Mouse (Mus musculus) liver, postnatal 0 days (tissue): Measurements from ENCODE around the gene Dstyk. TPM values are rescaled to one million over a fixed set of nuclear protein-coding genes. Genes with fewer than 3 reads are reported as not detected.
A peak's percentile ranks its signal among the peaks of the same experiment; 100 is the strongest.

Experiments
- ATAC-seq: fragments of 200-750 bp; cut with Nextera tagmentation; 2 replicates; pipeline ENCODE4 v1.8.0; 2017; ENCODE audit warnings: mild to moderate bottlenecking, moderate library complexity
- DNase-seq: peaks from one replicate; pipeline ENCODE4 v3.0.0-alpha.2; 2016
- H3K27ac ChIP-seq: fragments of 300-500 bp; sonication (generic); 2 replicates; pipeline ENCODE4 v1.5.1; 2014; ENCODE audit warnings: antibody characterized with exemption, moderate library complexity, mild to moderate bottlenecking, low read depth
- H3K27me3 ChIP-seq: fragments of 300-500 bp; sonication (generic); 2 replicates; pipeline ENCODE4 v1.6.1; 2014; ENCODE audit warnings: low read length, control low read depth, mixed read lengths; ENCODE audit not compliant: insufficient read depth
- H3K36me3 ChIP-seq: fragments of 300-500 bp; sonication (generic); replicated peaks from 2 replicates; pipeline ENCODE4 v1.6.1; 2014; ENCODE audit warnings: mild to moderate bottlenecking, control low read depth, low read length, moderate library complexity, mixed read lengths; ENCODE audit not compliant: insufficient read depth
- H3K4me1 ChIP-seq: fragments of 300-500 bp; sonication (generic); 2 replicates; pipeline ENCODE4 v1.6.1; 2014; ENCODE audit warnings: antibody characterized with exemption, mild to moderate bottlenecking, control low read depth; ENCODE audit not compliant: insufficient read depth
- H3K4me2 ChIP-seq: fragments of 300-500 bp; sonication (generic); 2 replicates; pipeline ENCODE4 v1.6.1; 2014; ENCODE audit warnings: low read depth, mild to moderate bottlenecking, low read length, moderate library complexity, mixed read lengths
- H3K4me3 ChIP-seq: fragments of 300-500 bp; sonication (generic); 2 replicates; pipeline ENCODE4 v1.5.1; 2014; ENCODE audit warnings: low read depth, low read length
- H3K9ac ChIP-seq: fragments of 300-500 bp; sonication (generic); replicated peaks from 2 replicates; pipeline ENCODE4 v1.6.1; 2014; ENCODE audit warnings: mild to moderate bottlenecking, moderate library complexity
- H3K9me3 ChIP-seq: fragments of 300-500 bp; sonication (generic); 2 replicates; pipeline ENCODE4 v1.6.1; 2016; ENCODE audit warnings: mild to moderate bottlenecking, control low read depth, low read length, mixed read lengths
- CTCF ChIP-seq: sonication (generic); IDR thresholded peaks from 2 replicates; pipeline ENCODE4 v1.5.1; 2016; ENCODE audit warnings: antibody characterized with exemption, low read depth
- EP300 ChIP-seq: IDR thresholded peaks from 2 replicates; pipeline ENCODE4 v1.6.1; 2016; ENCODE audit warnings: antibody characterized with exemption, low read depth, mild to moderate bottlenecking
- WGBS: fragments of 180-500 bp; shearing (Covaris S2); extraction: QIAGEN DNeasy Blood & Tissue Kit; methylation state at CpG from one replicate; pipeline ENCODE4 v1.1.7; 2014; ENCODE audit not compliant: insufficient replicate concordance; 5-methylcytosine and 5-hydroxymethylcytosine counted together
- polyA plus RNA-seq: library from polyadenylated mRNA; unstranded; fragments of >200 nt; fragmentation: Nextera tagmentation; extraction: Ambion mirVana; gene quantifications from 2 replicates; pipeline ENCODE4 v1.2.1, GENCODE M21; 2015

Dstyk gene
- polyA plus RNA-seq, 1 experiment from 2014 or later, result 2.9 TPM

DNA sequence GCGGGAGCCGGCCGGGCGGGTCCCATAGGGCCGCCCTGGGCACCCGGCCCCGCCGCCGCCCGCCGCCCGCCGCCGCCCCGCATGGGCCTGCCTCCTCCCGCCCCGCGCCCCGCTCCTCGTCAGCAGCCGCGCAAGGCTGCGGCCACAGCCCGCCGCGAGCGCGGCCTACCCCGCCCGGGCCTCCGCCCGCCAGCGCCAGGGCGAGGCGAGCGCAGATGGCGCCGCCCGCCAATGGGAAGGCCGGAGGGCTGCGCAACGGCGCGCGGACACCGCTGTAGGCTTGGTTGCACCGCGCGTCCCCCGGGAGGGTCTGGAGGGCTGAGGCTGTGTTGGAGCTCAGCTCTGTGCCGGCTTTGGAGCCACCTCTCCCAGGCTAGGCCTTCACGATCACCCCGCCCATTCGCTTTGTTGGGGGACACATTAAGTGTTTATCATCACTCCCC is 25.8 kb upstream of the Dstyk start:
- peaks cover 19% of the 10 kb centered on the region; the same call in 1 of the 2 replicates for H3K4me1 ChIP-seq
- TF ChIP-seq CTCF (no peak), EP300 (no peak)
- peaks cover 19% of the 10 kb centered on the region for H3K27me3 ChIP-seq
- 2% methylated on average over 28 of the region's 54 CpGs for WGBS
- H3K9ac ChIP-seq, result peak overlapping the region; percentile 76
- H3K27ac ChIP-seq, result peak overlapping the region; percentile 80
- H3K36me3 ChIP-seq, result no peaks in the 10 kb centered on the region
- H3K4me3 ChIP-seq, result peak overlapping the region; percentile 67
- H3K4me2 ChIP-seq, result peak overlapping the region; percentile 90
- DNase-seq, result peak; percentile 77
- no peaks in the 10 kb centered on the region for H3K9me3 ChIP-seq
- ATAC-seq, result peak; percentile 74

DNA sequence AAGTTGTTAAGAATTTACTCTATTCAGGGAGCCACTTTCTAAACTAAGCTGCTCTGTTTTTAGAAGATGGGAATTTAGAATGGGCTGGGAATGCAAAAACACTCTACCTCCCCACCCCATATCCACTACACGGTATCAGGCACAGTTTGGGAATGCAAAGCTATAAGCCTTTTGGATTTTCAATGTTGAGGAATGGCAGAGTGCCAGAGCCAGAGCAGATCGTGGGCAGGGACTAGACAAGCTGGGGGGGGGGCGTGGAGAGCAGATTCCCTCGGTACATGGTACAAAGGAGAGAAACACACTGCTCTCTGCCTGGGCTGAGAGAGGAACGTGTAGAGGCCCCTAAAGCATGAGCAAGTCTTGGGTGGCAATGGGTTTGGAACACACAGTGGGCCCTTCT is 24.5 kb upstream of the Dstyk start:
- no peak overlapping the region for H3K4me2 ChIP-seq
- ATAC-seq (no peak), DNase-seq (no peak)
- no peak overlapping the region for H3K4me3 ChIP-seq
- no peaks in the 10 kb centered on the region for H3K36me3 ChIP-seq
- H3K27me3 ChIP-seq, result peaks cover 19% of the 10 kb centered on the region
- no peaks in the 10 kb centered on the region for H3K9me3 ChIP-seq
- no peak for TF ChIP-seq EP300
- no peak for TF ChIP-seq CTCF
- WGBS, result 69% methylated on average over 5 of the region's 5 CpGs
- peaks cover 11% of the 10 kb centered on the region; the same call in 1 of the 2 replicates for H3K4me1 ChIP-seq
- H3K9ac ChIP-seq, result no peak overlapping the region
- H3K27ac ChIP-seq, result no peak overlapping the region

GRCm38 (mm10) chr1:132396705-132397104 is 20.6 kb upstream of the Dstyk start:
- H3K27me3 ChIP-seq, result peaks cover 13% of the 10 kb centered on the region; the same call in 1 of the 2 replicates
- no peak for ATAC-seq

GRCm38 (mm10) chr1:132400538-132400937 is 16.8 kb upstream of the Dstyk start:
- H3K9ac ChIP-seq, result no peak overlapping the region
- peak overlapping the region; percentile 10; the same call in 1 of the 2 replicates for H3K4me2 ChIP-seq
- no peak for DNase-seq
- 61% methylated on average over 1 of the region's 1 CpGs for WGBS
- H3K4me3 ChIP-seq, result no peak overlapping the region
- TF ChIP-seq EP300, result peak; percentile 78
- no peak for TF ChIP-seq CTCF
- H3K36me3 ChIP-seq, result no peaks in the 10 kb centered on the region
- 0 out of 2 replicates have a peak, but pooled peaks cover 5% of the 10 kb centered on the region for H3K9me3 ChIP-seq
- H3K27ac ChIP-seq, result no peak overlapping the region
- no peaks in the 10 kb centered on the region for H3K27me3 ChIP-seq
- ATAC-seq, result peak; percentile 87
- no peaks in the 10 kb centered on the region for H3K4me1 ChIP-seq

More at GRCm38 (mm10) chr1:132396705-132397104, 20.6 kb upstream of the Dstyk start:
- H3K9ac ChIP-seq, result no peak overlapping the region
- H3K4me2 ChIP-seq, result no peak overlapping the region
- 0 out of 2 replicates have a peak, but pooled peaks cover 3% of the 10 kb centered on the region for H3K4me1 ChIP-seq
- 70% methylated on average over 2 of the region's 2 CpGs for WGBS
- H3K4me3 ChIP-seq, result no peak overlapping the region
- H3K9me3 ChIP-seq, result no peaks in the 10 kb centered on the region
- H3K27ac ChIP-seq, result no peak overlapping the region
- no peaks in the 10 kb centered on the region for H3K36me3 ChIP-seq
- no peak for DNase-seq
- TF ChIP-seq EP300, result no peak
- no peak for TF ChIP-seq CTCF

DNA sequence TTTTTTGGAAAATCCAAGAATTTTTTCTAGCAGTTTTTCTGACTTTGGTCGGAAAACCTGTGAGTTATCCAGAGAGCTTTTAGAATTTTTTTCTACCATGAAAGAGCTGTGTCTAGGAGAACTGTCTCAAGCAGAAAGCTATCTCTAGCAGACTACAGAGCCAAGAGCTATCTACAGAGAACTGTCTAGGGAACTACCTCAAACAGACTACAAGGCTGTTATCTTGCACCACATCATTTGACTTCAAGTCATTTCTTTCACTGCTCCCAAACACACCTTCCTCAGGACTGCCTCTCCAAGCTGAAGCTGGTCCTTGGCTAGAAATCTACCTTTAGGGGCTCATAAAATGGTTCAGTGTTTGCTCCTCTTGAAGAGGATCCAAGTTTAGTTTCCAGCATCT is 15.5 kb upstream of the Dstyk start:
- no peak overlapping the region for H3K27ac ChIP-seq

GRCm38 (mm10) chr1:132410657-132411056 is 6.7 kb upstream of the Dstyk start:
- 49% methylated on average over 3 of the region's 3 CpGs for WGBS
- no peaks in the 10 kb centered on the region for H3K36me3 ChIP-seq
- no peak for DNase-seq
- H3K27ac ChIP-seq, result no peak overlapping the region
- ATAC-seq, result no peak; the same call in 1 of the 2 replicates
- no peak for TF ChIP-seq CTCF
- no peak for TF ChIP-seq EP300
- H3K4me1 ChIP-seq, result no peaks in the 10 kb centered on the region; the same call in 1 of the 2 replicates
- no peak overlapping the region for H3K9ac ChIP-seq
- no peaks in the 10 kb centered on the region for H3K27me3 ChIP-seq
- H3K9me3 ChIP-seq, result 0 out of 2 replicates have a peak, but pooled peaks cover 3% of the 10 kb centered on the region
- no peak overlapping the region for H3K4me2 ChIP-seq
- H3K4me3 ChIP-seq, result no peak overlapping the region

More for the DNA sequence above, 15.5 kb upstream of the Dstyk start:
- Histone ChIP-seq H3K9me3 (0 out of 2 replicates have a peak, but pooled peaks cover 5% of the 10 kb centered on the region), H3K4me2 (no peak overlapping the region), H3K9ac (no peak overlapping the region), H3K27me3 (no peaks in the 10 kb centered on the region), H3K4me3 (no peak overlapping the region), H3K36me3 (no peaks in the 10 kb centered on the region), H3K4me1 (no peaks in the 10 kb centered on the region)
- DNase-seq, result no peak
- ATAC-seq, result no peak
- WGBS, result 84% methylated on average over 1 of the region's 1 CpGs
- TF ChIP-seq EP300, result no peak
- no peak for TF ChIP-seq CTCF
